Mouse (Mus musculus): ENCODE data around the gene Card10.

DNA sequence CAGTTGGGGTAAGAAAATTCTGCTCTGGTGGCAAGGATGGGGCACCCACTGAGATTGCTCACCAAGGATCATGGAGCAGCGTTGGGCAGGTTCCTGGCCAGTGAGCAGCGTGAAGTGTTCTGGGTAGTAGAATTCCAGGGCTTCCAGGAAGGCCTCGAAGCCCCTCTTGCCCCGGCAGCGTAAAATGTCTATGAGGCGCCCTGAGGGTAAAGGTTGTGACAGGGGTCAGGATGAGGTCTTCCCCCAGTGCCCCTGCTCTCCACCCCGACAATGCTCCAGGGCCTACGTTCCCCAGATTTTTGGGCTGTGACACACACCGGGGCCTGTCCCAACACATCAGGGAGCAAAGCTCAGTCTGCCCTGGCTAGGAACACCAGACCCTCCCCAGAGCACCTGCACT, 1.3 kb downstream of the Card10 start:
- no peak for TF ChIP-seq CTCF (IDR thresholded peaks at IDR 0.05; ENCODE audit: extremely low read depth, insufficient read length, insufficient replicate concordance, low read depth, low read length)
- TF ChIP-seq POLR2A (IDR thresholded peaks at IDR 0.05; ENCODE audit: low read depth, low read length) = no peak

Measured in small intestine, adult 2 months (tissue).